Mouse (Mus musculus): ENCODE measurements around the gene Cops3. TPM values are rescaled to one million over a fixed set of nuclear protein-coding genes. Genes with fewer than 3 reads are reported as not detected.

The Cops3 gene
- polyA plus RNA-seq (2012) = 24.5 and 27.1 TPM in 2 replicates

- no peak for TF ChIP-seq GATA1 (IDR thresholded peaks at IDR 0.05; ENCODE audit: low read length)
These were observed at the start of gene Cops3 for GRCm38 (mm10) chr11:59839459-59840126. TSS of gene Cops3 (minus strand) at chr11:59839838.

- TF ChIP-seq GATA1 (IDR thresholded peaks at IDR 0.05; ENCODE audit: low read length) = no peak
These were observed 48.5 kb upstream of the Cops3 start for GRCm38 (mm10) chr11:59888151-59888550.

GRCm38 (mm10) chr11:59886952-59887351, 47.3 kb upstream of the Cops3 start:
- TF ChIP-seq GATA1 (IDR thresholded peaks at IDR 0.05; ENCODE audit: low read length) = no peak

GRCm38 (mm10) chr11:59885217-59885986, 45.8 kb upstream of the Cops3 start:
- no peak for TF ChIP-seq GATA1 (IDR thresholded peaks at IDR 0.05; ENCODE audit: low read length)

- TF ChIP-seq GATA1 (IDR thresholded peaks at IDR 0.05; ENCODE audit: low read length) = no peak
These were observed 40.4 kb upstream of the Cops3 start for GRCm38 (mm10) chr11:59880031-59880430.

GRCm38 (mm10) chr11:59872124-59872523, 32.5 kb upstream of the Cops3 start:
- TF ChIP-seq GATA1 (IDR thresholded peaks at IDR 0.05; ENCODE audit: low read length) = no peak

- TF ChIP-seq GATA1 (IDR thresholded peaks at IDR 0.05; ENCODE audit: low read length) = no peak
These were observed 24.7 kb upstream of the Cops3 start for GRCm38 (mm10) chr11:59864316-59864715.

- TF ChIP-seq GATA1 (IDR thresholded peaks at IDR 0.05; ENCODE audit: low read length) = no peak
These were observed 20.8 kb upstream of the Cops3 start for GRCm38 (mm10) chr11:59860467-59860866.

- TF ChIP-seq GATA1 (IDR thresholded peaks at IDR 0.05; ENCODE audit: low read length) = no peak
These were observed 13.2 kb upstream of the Cops3 start for GRCm38 (mm10) chr11:59852865-59853264.

- TF ChIP-seq GATA1 (IDR thresholded peaks at IDR 0.05; ENCODE audit: low read length) = no peak
These were observed 8.6 kb upstream of the Cops3 start for GRCm38 (mm10) chr11:59847891-59848884.

- TF ChIP-seq GATA1 (IDR thresholded peaks at IDR 0.05; ENCODE audit: low read length) = no peak
These were observed 7.5 kb upstream of the Cops3 start for GRCm38 (mm10) chr11:59847131-59847530.

GRCm38 (mm10) chr11:59846311-59846710, 6.7 kb upstream of the Cops3 start:
- TF ChIP-seq GATA1 (IDR thresholded peaks at IDR 0.05; ENCODE audit: low read length) = no peak

- TF ChIP-seq GATA1 (IDR thresholded peaks at IDR 0.05; ENCODE audit: low read length) = no peak
These were observed 605 bp downstream of the Cops3 start, which contains the start of gene Nt5m for GRCm38 (mm10) chr11:59839008-59839458. TSS of gene Nt5m (plus strand) at chr11:59839447.

- no peak for TF ChIP-seq GATA1 (IDR thresholded peaks at IDR 0.05; ENCODE audit: low read length)
These were observed 1.2 kb downstream of the Cops3 start for GRCm38 (mm10) chr11:59838426-59838825.

- no peak for TF ChIP-seq GATA1 (IDR thresholded peaks at IDR 0.05; ENCODE audit: low read length)
These were observed 18.0 kb downstream of the Cops3 start for GRCm38 (mm10) chr11:59821625-59822024.
